Mouse (Mus musculus) ES-Bruce4 (cell line): ENCODE data around the gene Spsb4. TPM values are rescaled to one million over a fixed set of nuclear protein-coding genes. Genes with fewer than 3 reads are reported as not detected.

Source experiments
- H3K27ac ChIP-seq: 2 replicates; pipeline ENCODE4 v1.5.1; 2012; ENCODE audit warnings: low read length, inconsistent platforms; ENCODE audit not compliant: insufficient read depth
- H3K27me3 ChIP-seq: 2 replicates; pipeline ENCODE4 v1.6.1; 2012; ENCODE audit warnings: mild to moderate bottlenecking, low read length, inconsistent platforms; ENCODE audit not compliant: control insufficient read depth, poor library complexity, insufficient read depth, severe bottlenecking
- H3K36me3 ChIP-seq: 2 replicates; pipeline ENCODE4 v1.6.1; 2012; ENCODE audit warnings: inconsistent platforms, mild to moderate bottlenecking, low read length, moderate library complexity; ENCODE audit not compliant: control insufficient read depth, poor library complexity, insufficient read depth, severe bottlenecking
- H3K4me1 ChIP-seq: one replicate; pipeline ENCODE4 v1.8.1; 2011; ENCODE audit warnings: low read length; ENCODE audit not compliant: control insufficient read depth, insufficient read depth
- H3K4me3 ChIP-seq: 2 replicates; pipeline ENCODE4 v1.5.1; 2011; ENCODE audit warnings: low read depth, mild to moderate bottlenecking, low read length
- H3K9ac ChIP-seq: 2 replicates; pipeline ENCODE4 v1.6.1; 2012; ENCODE audit warnings: low read depth, mild to moderate bottlenecking, inconsistent platforms; ENCODE audit not compliant: poor library complexity, severe bottlenecking
- H3K9me3 ChIP-seq: replicated peaks from 2 replicates; pipeline ENCODE4 v1.6.1; 2012; ENCODE audit warnings: mild to moderate bottlenecking, low read length, inconsistent platforms; ENCODE audit not compliant: control insufficient read depth, poor library complexity, insufficient read depth, severe bottlenecking
- CTCF ChIP-seq: IDR thresholded peaks from one replicate; pipeline ENCODE4 v1.8.1; 2011; ENCODE audit warnings: low read depth, low read length
- EP300 ChIP-seq: IDR thresholded peaks from 2 replicates; pipeline ENCODE4 v1.6.1; 2011; ENCODE audit warnings: low read depth, low read length; ENCODE audit not compliant: insufficient read depth
- POLR2A ChIP-seq: IDR thresholded peaks from one replicate; pipeline ENCODE4 v1.8.1; 2011; ENCODE audit warnings: low read length; ENCODE audit not compliant: insufficient read depth
- polyA plus RNA-seq: library from polyadenylated mRNA; stranded (reverse); fragments of >200 nt; gene quantifications from 2 replicates; pipeline ENCODE4 v1.2.4, GENCODE M21; 2011; ENCODE audit warnings: low read depth; ENCODE audit not compliant: missing spikeins, insufficient read depth, insufficient read length

Spsb4 gene
- polyA plus RNA-seq, 1 experiment = 1.9 TPM

- TF ChIP-seq EP300 (no peak), POLR2A (no peak), CTCF (no peak)
- Histone ChIP-seq H3K9ac (no peak overlapping the region), H3K27me3 (no peaks in the 10 kb centered on the region), H3K9me3 (no peaks in the 10 kb centered on the region), H3K4me1 (no peaks in the 10 kb centered on the region), H3K27ac (no peak overlapping the region), H3K4me3 (no peak overlapping the region), H3K36me3 (no peaks in the 10 kb centered on the region)
Observed at GRCm38 (mm10) chr9:96956646-96957297, 61.9 kb downstream of the Spsb4 start.

DNA sequence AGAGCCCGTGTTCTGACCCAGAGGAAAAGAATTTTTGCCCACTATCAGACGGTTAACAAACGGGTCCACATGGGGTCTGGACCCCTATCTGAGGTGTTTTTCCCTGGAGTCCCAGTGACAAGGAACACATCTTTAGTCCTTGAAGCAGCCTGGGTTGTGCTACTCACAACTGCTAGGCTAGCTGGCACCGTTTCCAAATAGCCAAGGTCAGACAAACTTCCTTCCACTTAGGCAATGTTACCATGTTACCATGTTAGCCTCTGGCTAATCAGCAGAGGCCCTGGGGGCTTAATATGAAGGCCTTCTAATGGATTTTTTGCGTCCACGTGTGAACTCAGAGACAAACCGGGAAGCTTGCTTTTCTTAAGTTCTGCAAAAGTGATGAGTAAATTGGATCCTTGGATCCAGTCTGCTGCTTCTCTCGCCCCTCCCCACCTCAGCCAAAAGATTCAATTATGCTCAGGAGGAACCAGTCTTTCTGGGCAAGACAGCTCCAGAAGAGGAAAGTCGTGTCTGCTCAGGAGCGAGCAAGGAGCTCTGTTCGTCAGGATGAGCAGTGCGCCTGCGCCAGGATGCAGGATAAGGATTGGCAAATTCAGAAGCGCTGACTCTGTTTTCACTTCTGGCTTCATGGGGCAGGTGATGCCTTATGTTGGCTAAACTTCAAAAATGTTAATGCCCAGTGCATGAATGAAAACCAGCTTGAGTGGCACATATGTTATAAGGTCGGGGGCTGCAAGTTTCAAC, 64.4 kb downstream of the Spsb4 start:
- H3K9me3 ChIP-seq = no peaks in the 10 kb centered on the region
- TF ChIP-seq EP300 (no peak), CTCF (no peak), POLR2A (no peak)
- H3K36me3 ChIP-seq = no peaks in the 10 kb centered on the region
- H3K4me1 ChIP-seq = no peaks in the 10 kb centered on the region
- H3K9ac ChIP-seq = no peak overlapping the region
- no peak overlapping the region for H3K27ac ChIP-seq
- H3K27me3 ChIP-seq = no peaks in the 10 kb centered on the region
- no peak overlapping the region for H3K4me3 ChIP-seq

- no peak overlapping the region for H3K9ac ChIP-seq
- no peaks in the 10 kb centered on the region for H3K36me3 ChIP-seq
- no peak overlapping the region for H3K27ac ChIP-seq
- H3K4me1 ChIP-seq = no peaks in the 10 kb centered on the region
- H3K27me3 ChIP-seq = no peaks in the 10 kb centered on the region
- H3K9me3 ChIP-seq = no peaks in the 10 kb centered on the region
- no peak for TF ChIP-seq EP300
- no peak for TF ChIP-seq POLR2A
- TF ChIP-seq CTCF = no peak
- H3K4me3 ChIP-seq = no peak overlapping the region
Observed at GRCm38 (mm10) chr9:96953443-96953842, 65.2 kb downstream of the Spsb4 start.

- H3K9ac ChIP-seq = no peak overlapping the region
- TF ChIP-seq CTCF (no peak), EP300 (no peak), POLR2A (no peak)
- no peaks in the 10 kb centered on the region for H3K36me3 ChIP-seq
- no peaks in the 10 kb centered on the region for H3K9me3 ChIP-seq
- H3K4me3 ChIP-seq = no peak overlapping the region
- H3K27ac ChIP-seq = no peak overlapping the region
- H3K4me1 ChIP-seq = no peaks in the 10 kb centered on the region
- no peaks in the 10 kb centered on the region for H3K27me3 ChIP-seq
Observed at GRCm38 (mm10) chr9:96952310-96952975, 66.2 kb downstream of the Spsb4 start.

- Histone ChIP-seq H3K27ac (no peak overlapping the region), H3K9me3 (no peaks in the 10 kb centered on the region), H3K4me1 (no peaks in the 10 kb centered on the region), H3K36me3 (no peaks in the 10 kb centered on the region), H3K9ac (no peak overlapping the region), H3K27me3 (no peaks in the 10 kb centered on the region), H3K4me3 (no peak overlapping the region)
- TF ChIP-seq EP300 (no peak), POLR2A (no peak), CTCF (no peak)
Observed at GRCm38 (mm10) chr9:96949551-96949950, 69.1 kb downstream of the Spsb4 start.
